Mouse (Mus musculus): ENCODE data around the gene Gm20388. TPM values are rescaled to one million over a fixed set of nuclear protein-coding genes. Genes with fewer than 3 reads are reported as not detected.
A peak's percentile ranks its signal among the peaks of the same experiment; 100 is the strongest.

The Gm20388 gene
- polyA plus RNA-seq, 1 experiment from 2014 or later = not detected

GRCm38 (mm10) chr8:120315644-120316043 is 405.0 kb downstream of the Gm20388 start:
- peak; percentile 61 for TF ChIP-seq CTCF (IDR thresholded peaks at IDR 0.05; ENCODE audit: low read depth)
- Histone ChIP-seq H3K27me3 (replicated peaks; ENCODE audit: control insufficient read depth, insufficient read depth, low read length) (no peaks in the 10 kb centered on the region), H3K9ac (ENCODE audit: low read depth, low read length) (no peak overlapping the region), H3K36me3 (ENCODE audit: control insufficient read depth, insufficient read depth) (no peaks in the 10 kb centered on the region), H3K4me1 (replicated peaks; ENCODE audit: control insufficient read depth, insufficient read depth, low read length) (no peaks in the 10 kb centered on the region), H3K9me3 (ENCODE audit: control insufficient read depth) (no peaks in the 10 kb centered on the region), H3K27ac (ENCODE audit: low read depth, low read length) (no peak overlapping the region), H3K4me2 (replicated peaks; ENCODE audit: low read depth) (no peak overlapping the region), H3K4me3 (ENCODE audit: low read depth, low read length) (no peak overlapping the region)
- 73% methylated on average over 4 of the region's 4 CpGs for WGBS
- no peak for ATAC-seq

DNA sequence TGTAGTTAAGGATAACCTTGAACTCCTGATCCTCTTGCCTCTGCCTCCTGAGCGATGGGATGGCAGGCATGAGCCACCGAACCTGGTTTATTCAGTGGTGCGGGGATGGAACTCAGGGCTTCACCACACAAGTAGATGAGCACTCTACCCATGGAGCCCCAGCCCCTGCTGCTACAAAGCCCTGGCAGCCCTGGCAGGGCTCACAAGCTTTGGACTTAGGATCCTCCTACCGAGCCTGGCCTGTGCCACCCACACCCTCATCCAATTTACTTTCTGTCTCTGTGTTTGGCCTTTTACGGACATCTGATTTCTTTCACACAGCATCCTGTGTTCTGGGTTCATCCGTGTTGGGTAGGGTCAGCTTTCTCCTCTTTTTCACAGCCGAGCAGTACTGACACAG is 406.1 kb downstream of the Gm20388 start:
- no peaks in the 10 kb centered on the region for H3K27me3 ChIP-seq (replicated peaks; ENCODE audit: control insufficient read depth, insufficient read depth, low read length)
- H3K4me1 ChIP-seq (replicated peaks; ENCODE audit: control insufficient read depth, insufficient read depth, low read length) = no peaks in the 10 kb centered on the region
- no peak overlapping the region for H3K4me2 ChIP-seq (replicated peaks; ENCODE audit: low read depth)
- H3K4me3 ChIP-seq (ENCODE audit: low read depth, low read length) = no peak overlapping the region
- ATAC-seq = no peak
- no peak for TF ChIP-seq CTCF (IDR thresholded peaks at IDR 0.05; ENCODE audit: low read depth)
- WGBS = 87% methylated on average over 7 of the region's 7 CpGs
- H3K36me3 ChIP-seq (ENCODE audit: control insufficient read depth, insufficient read depth) = no peaks in the 10 kb centered on the region
- H3K27ac ChIP-seq (ENCODE audit: low read depth, low read length) = no peak overlapping the region
- no peak overlapping the region for H3K9ac ChIP-seq (ENCODE audit: low read depth, low read length)
- H3K9me3 ChIP-seq (ENCODE audit: control insufficient read depth) = no peaks in the 10 kb centered on the region

DNA sequence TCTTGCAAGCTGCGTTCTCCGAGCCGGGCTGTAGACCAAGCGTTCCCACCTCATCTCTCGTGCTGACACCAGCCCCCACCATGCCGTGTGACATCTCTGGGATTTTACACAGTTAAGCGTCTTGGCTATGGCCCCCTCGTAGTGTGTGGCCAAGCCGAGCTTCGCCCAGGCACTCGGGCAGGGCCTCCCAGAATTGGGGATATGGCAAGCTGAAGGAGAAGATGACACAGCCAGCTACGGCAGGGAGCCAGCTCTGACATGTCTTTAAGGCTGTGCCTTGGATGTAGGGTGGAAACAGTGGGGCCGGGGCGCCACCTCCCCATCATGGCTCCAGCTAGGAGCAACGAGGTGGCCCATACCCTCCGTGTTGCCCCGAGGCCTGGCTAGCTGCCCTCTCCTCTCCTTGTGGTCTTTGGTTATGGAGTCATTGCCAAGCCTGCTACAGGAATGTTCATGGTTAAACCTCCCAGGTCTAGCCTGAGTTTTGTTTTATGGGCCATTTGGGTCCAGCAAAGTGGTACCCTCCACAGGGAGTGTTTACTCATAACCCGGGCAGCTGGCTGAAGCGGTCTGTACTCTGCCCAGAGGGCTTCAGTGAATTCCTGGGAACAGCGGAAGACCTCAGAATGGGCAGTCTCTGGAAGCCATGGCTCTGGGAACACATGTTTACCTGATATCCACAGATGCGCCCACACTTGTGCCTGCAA is 406.6 kb downstream of the Gm20388 start:
- H3K4me2 ChIP-seq (replicated peaks; ENCODE audit: low read depth) = no peak overlapping the region
- H3K9me3 ChIP-seq (ENCODE audit: control insufficient read depth) = no peaks in the 10 kb centered on the region
- H3K9ac ChIP-seq (ENCODE audit: low read depth, low read length) = no peak overlapping the region
- ATAC-seq = no peak
- no peaks in the 10 kb centered on the region for H3K4me1 ChIP-seq (replicated peaks; ENCODE audit: control insufficient read depth, insufficient read depth, low read length)
- no peaks in the 10 kb centered on the region for H3K36me3 ChIP-seq (ENCODE audit: control insufficient read depth, insufficient read depth)
- TF ChIP-seq CTCF (IDR thresholded peaks at IDR 0.05; ENCODE audit: low read depth) = no peak
- no peak overlapping the region for H3K27ac ChIP-seq (ENCODE audit: low read depth, low read length)
- no peak overlapping the region for H3K4me3 ChIP-seq (ENCODE audit: low read depth, low read length)
- 85% methylated on average over 21 of the region's 21 CpGs for WGBS
- no peaks in the 10 kb centered on the region for H3K27me3 ChIP-seq (replicated peaks; ENCODE audit: control insufficient read depth, insufficient read depth, low read length)

DNA sequence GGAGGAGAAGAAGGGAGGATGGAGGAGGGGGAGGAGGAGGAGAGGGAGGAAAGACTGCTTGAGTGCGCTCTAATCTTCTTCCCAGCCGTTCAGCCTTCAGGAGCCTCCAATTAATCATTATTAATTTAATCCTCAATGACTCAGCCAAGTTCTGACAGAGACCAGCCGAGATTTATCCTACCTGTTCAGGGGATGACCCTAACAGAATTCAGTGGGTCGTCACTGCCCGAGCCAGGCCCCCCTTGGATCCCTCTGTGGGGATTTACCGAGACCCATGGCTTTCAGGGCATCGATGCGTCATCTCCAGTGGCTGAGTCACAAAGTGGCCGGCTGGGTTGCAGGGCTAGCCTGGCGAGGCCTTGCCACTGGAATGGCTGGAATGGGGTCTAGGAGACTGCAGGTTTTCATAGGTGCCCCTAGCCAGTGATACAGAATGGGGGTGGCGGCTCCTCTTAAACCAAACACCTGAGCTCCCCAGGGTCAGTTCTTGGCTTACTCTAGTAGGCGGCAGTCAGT is 407.9 kb downstream of the Gm20388 start:
- Histone ChIP-seq H3K4me3 (ENCODE audit: low read depth, low read length) (no peak overlapping the region), H3K36me3 (ENCODE audit: control insufficient read depth, insufficient read depth) (no peaks in the 10 kb centered on the region), H3K27ac (ENCODE audit: low read depth, low read length) (no peak overlapping the region), H3K9ac (ENCODE audit: low read depth, low read length) (no peak overlapping the region), H3K4me1 (replicated peaks; ENCODE audit: control insufficient read depth, insufficient read depth, low read length) (0 out of 2 replicates have a peak, but pooled peaks cover 3% of the 10 kb centered on the region), H3K27me3 (replicated peaks; ENCODE audit: control insufficient read depth, insufficient read depth, low read length) (no peaks in the 10 kb centered on the region), H3K4me2 (replicated peaks; ENCODE audit: low read depth) (no peak overlapping the region), H3K9me3 (ENCODE audit: control insufficient read depth) (no peaks in the 10 kb centered on the region)
- 68% methylated on average over 12 of the region's 12 CpGs for WGBS
- no peak for ATAC-seq
- TF ChIP-seq CTCF (IDR thresholded peaks at IDR 0.05; ENCODE audit: low read depth) = no peak

GRCm38 (mm10) chr8:120319449-120319848 is 408.8 kb downstream of the Gm20388 start:
- ATAC-seq = peak; percentile 71
- H3K4me3 ChIP-seq (ENCODE audit: low read depth, low read length) = no peak overlapping the region
- WGBS = 26% methylated on average over 7 of the region's 7 CpGs
- H3K4me1 ChIP-seq (replicated peaks; ENCODE audit: control insufficient read depth, insufficient read depth, low read length) = 0 out of 2 replicates have a peak, but pooled peaks cover 3% of the 10 kb centered on the region
- peak; percentile 100 for TF ChIP-seq CTCF (IDR thresholded peaks at IDR 0.05; ENCODE audit: low read depth)
- H3K4me2 ChIP-seq (replicated peaks; ENCODE audit: low read depth) = no peak overlapping the region
- no peaks in the 10 kb centered on the region for H3K27me3 ChIP-seq (replicated peaks; ENCODE audit: control insufficient read depth, insufficient read depth, low read length)
- no peak overlapping the region for H3K27ac ChIP-seq (ENCODE audit: low read depth, low read length)
- H3K36me3 ChIP-seq (ENCODE audit: control insufficient read depth, insufficient read depth) = no peaks in the 10 kb centered on the region
- no peaks in the 10 kb centered on the region for H3K9me3 ChIP-seq (ENCODE audit: control insufficient read depth)
- H3K9ac ChIP-seq (ENCODE audit: low read depth, low read length) = no peak overlapping the region

- TF ChIP-seq CTCF (IDR thresholded peaks at IDR 0.05; ENCODE audit: low read depth) = no peak
- Histone ChIP-seq H3K4me1 (replicated peaks; ENCODE audit: control insufficient read depth, insufficient read depth, low read length) (0 out of 2 replicates have a peak, but pooled peaks cover 3% of the 10 kb centered on the region), H3K36me3 (ENCODE audit: control insufficient read depth, insufficient read depth) (no peaks in the 10 kb centered on the region), H3K4me3 (ENCODE audit: low read depth, low read length) (no peak overlapping the region), H3K9me3 (ENCODE audit: control insufficient read depth) (no peaks in the 10 kb centered on the region), H3K4me2 (replicated peaks; ENCODE audit: low read depth) (no peak overlapping the region), H3K27ac (ENCODE audit: low read depth, low read length) (no peak overlapping the region), H3K9ac (ENCODE audit: low read depth, low read length) (no peak overlapping the region), H3K27me3 (replicated peaks; ENCODE audit: control insufficient read depth, insufficient read depth, low read length) (no peaks in the 10 kb centered on the region)
- ATAC-seq = no peak
- WGBS = 82% methylated on average over 5 of the region's 5 CpGs
Measured at GRCm38 (mm10) chr8:120320146-120320545, 409.5 kb downstream of the Gm20388 start.
